Mouse (Mus musculus) embryo, embryonic 10.5 days (tissue): ENCODE measurements at regions not wholly inside any gene's neighbourhood (a gene's known extent, or its start where the extent isn't known, plus 50 kb on each side); places are given as distances from the start of the nearest gene placed in this dataset.

Source experiments
- DNase-seq: peaks from one replicate; pipeline ENCODE4 v3.0.0-alpha.2; 2015; ENCODE audit warnings: low spot score

DNA sequence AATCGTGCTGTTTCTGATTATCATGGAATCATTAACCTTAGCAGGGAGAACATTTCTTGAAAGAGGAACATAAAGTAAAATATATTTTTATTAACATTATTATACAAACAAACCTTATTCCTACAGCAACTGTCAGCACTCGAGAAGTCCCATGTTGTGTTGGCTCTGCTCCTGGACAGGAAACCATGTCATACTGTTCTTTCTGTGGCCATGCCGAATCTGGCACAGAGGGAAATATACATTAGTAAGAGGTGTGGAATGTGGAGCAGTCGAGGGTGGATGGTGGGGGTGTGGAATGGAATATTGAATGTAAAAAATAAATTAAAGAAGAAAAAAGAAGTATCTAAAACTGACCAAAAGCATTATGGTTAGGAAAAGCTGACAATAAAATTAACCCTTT, 342.1 kb upstream of the Pmfbp1 start:
- DNase-seq, result no peak

DNA sequence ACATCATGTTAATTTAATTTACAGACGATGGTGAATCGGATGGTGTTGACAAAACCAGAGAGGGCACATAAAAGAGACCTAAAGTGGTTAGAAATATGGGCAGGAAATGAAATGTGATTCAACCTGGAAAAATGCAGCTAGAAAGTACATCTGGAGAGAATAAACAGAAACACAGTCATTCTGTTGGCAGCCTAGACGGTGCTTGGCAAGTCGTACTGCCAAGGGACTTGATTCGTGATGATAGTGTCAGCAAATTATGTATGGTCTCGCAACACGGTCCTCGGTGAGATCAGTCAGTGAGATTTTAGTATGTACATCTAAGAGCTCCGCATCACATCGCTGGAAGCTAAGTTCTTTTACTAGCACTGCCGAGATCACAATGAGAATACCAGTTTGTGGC, 338.3 kb upstream of the Pmfbp1 start:
- peak; percentile 18 for DNase-seq

DNA sequence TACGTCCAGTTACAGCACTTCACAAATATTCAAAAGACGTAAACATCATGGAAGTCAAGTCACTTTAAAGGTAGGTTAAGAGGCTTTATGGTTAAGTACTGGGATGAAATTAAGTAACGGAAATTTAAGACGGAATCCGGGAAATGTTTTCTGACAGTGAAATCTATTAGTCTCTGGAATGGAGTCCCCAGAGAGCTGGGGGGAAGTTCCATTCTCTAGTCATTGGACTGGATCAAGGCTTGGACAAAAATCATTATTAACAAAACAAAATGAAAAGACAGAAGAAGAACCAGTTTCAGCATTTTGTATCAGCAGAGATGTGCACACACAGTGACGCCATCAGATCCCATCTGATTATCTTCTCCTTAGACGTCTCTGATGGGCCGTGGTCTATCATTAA, 337.8 kb upstream of the Pmfbp1 start:
- DNase-seq, result no peak

DNA sequence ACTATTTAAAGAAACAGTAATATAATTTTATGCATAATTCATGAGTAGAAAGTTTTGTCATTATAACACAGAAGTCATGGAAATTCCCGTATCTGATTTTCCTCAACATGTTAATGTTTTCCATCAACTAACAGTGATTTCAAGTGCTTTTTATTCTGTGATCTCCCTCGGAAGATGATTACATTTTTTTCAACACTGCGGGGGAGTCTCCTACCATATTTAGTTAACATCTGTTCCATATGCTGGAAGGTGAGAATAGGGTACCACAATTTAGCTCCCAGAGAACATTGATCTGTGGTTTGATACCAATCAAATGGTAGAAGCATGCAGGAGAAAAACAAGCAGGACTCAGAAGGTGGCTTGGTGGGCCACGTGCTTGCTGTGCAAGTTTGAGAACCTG, 321.1 kb upstream of the Pmfbp1 start:
- no peak for DNase-seq

DNA sequence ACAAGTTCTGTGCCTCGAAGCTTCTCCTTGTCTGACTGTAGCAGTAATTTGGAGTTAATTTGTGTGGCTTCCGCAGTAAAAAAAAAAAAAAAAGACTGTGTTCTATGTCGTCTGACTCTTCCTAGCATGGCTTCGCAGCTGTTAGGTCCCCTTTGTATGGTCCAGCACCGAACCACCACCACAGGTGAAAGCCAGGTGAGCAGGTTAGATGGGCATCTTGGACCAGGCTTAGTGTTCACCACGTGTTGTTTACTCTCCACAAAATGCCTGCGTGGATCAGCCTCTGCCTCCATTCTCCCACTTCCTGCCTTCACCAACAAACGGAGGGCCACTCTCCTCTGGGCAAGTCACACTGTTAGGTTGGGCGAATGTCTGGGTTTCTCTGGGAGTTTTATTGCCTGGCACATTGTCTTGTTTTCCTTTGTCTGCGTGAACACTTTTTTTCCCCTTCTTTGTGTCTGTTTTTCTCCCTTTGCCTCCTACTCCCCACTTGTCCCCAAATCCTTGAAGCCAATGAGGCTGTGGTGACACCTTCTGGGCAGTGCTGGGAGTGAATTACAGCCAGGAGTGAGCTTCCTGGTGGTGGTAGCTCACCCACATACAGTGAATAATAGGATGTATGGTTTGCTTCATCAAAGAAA, 308.1 kb upstream of the Pmfbp1 start:
- peak; percentile 88 for DNase-seq

DNA sequence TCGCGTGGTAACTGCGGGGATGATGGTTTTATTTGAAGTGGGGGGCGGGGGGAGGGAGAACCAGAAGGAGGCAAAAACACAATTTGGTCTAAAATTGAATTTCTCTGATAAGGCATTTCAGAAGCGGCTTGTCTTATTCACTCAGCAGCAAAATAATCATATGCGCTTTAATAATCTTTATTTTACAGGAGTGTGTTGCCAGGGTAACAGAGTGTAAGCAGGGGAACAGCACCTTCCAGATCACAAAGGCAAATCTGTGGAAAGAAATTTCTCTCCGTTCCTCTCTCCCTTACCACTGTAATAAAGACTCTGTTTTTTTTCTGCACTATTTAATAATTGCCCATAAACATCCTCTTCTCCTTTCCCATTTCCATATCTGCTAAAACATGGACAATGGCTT, 306.2 kb upstream of the Pmfbp1 start:
- DNase-seq, result no peak

GRCm38 (mm10) chr8:109214247-109214646, 279.6 kb upstream of the Pmfbp1 start:
- DNase-seq, result no peak

- DNase-seq, result no peak
Observed at GRCm38 (mm10) chr8:109216318-109216717, 277.5 kb upstream of the Pmfbp1 start.

GRCm38 (mm10) chr8:109217326-109217725, 276.5 kb upstream of the Pmfbp1 start:
- DNase-seq, result no peak

DNA sequence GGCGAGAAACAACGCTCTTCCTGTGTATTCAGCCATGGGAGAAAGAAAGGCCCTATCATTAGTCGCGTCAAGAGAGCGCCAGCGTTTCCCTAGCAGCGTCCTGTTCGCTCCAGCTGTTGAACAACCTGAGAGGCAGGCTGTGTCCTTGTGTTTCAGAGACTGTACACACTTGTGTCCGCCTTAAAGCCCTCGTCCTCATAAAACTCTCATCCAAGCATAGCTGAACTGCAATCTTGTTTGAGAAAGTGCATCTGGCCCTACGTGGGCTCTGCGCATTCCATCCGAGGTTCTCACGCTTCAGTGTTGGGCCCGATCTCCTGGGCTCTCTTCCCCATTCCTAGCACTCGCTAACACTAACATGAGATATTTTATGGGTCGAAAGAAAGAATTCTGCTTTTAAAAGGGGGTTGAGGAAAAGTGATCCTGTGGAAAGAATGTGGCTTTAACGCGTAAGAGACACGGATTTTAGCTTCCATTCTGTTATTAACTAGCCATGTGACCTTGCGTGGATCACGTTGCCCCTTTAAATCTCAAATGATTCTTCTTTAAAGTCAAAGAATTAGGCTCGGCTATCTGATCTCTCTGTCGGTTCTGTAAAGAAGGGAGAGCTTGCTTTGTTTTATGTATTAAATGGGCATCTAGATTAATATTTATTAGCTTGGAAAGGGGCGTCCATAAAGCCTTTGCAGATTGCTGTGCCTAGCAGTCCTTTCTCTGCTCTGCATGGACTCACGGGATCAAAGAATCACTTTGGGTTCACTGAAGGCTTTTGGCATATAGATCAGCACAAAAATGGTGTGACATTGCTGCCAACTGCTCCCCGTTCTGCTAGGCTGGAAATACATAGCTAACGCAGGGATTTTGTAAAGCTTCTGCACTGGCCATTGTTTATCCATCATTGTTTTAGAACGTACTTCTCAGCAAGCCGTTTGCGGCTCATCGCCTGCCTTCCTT, 261.3 kb upstream of the Pmfbp1 start:
- DNase-seq, result peak; percentile 54

DNA sequence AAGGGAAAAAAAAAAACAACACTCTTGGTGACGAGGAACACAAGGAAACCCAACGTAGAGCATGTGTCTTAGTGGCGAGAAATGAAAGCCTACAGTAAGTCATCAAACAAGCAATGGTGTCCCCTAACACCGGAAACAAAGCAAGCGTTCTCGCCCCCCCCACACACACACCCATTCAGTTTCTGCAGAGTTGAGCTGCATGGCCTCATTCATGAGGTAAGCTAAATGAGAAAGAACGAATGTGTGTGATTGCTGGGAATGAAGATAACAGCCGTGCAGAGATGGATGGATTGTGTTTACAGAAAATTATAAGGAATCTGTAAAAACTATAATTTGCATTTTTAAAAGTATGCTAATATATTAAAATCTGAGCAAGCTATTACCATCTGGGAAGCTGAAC, 248.3 kb upstream of the Pmfbp1 start:
- no peak for DNase-seq

DNA sequence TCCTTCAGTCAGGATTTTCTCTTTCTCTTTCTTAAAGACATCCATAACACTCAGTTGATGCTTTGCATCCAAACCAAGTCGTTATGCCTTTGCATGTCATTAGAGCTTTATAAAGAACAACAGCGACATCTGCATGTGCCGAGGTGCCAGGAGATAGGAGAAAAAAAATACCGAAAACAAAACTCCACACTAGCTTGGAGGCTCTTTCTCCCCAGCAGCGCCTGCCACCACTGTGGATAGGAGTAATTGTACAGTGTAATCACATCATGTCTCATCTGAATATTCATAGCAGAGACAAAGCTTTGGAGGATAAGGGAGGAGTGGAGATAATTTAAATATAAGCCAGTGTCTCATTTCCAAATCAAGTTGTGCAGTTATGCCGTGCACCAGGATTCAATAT, 246.0 kb upstream of the Pmfbp1 start:
- DNase-seq, result no peak

GRCm38 (mm10) chr8:109248356-109248755, 245.5 kb upstream of the Pmfbp1 start:
- no peak for DNase-seq

DNA sequence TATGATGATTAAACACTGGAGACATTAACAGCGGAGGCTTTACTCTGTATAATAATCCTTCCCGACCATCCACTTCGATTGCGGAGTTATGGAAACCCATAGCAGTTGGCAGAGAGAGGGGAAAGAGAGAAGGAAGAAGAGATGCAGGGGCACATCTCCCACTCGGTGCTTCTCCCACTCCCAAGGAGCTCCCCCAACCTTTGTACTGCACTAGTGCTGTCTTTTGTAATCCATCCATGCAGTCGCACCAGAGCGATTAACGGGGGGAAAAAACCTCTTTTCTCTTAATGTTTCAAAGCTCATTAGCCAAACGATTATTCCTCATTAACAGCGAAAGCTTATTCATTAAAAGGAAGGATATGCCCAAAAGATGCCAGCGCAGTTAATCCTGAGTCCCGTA, 244.6 kb upstream of the Pmfbp1 start:
- no peak for DNase-seq

- no peak for DNase-seq
Observed at GRCm38 (mm10) chr8:109249691-109250090, 244.1 kb upstream of the Pmfbp1 start.

- DNase-seq, result no peak
Observed at GRCm38 (mm10) chr8:109250551-109250950, 243.3 kb upstream of the Pmfbp1 start.

GRCm38 (mm10) chr8:109251360-109251798, 242.4 kb upstream of the Pmfbp1 start:
- no peak for DNase-seq

DNA sequence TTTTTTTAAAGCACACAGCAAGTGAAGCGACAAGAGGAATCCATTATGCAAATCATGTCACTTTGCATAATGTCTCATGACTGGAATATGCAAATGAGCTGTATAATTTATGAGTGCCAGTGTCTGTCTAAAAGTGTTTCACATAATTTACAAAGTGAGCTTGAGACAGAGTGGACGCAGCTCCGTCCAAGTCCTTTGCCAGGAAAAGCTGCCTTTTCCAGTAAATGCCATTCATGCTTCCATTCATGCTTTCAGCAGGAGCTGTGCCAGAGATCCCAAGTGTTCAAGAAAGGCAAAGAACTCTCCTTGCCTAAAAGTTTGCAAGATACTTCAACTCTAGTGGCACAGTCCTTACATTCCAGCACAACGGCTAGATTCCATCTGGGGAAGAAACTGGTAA, 241.4 kb upstream of the Pmfbp1 start:
- DNase-seq, result no peak

- DNase-seq, result peak; percentile 84
Observed at GRCm38 (mm10) chr8:109279129-109279528, 214.7 kb upstream of the Pmfbp1 start.

DNA sequence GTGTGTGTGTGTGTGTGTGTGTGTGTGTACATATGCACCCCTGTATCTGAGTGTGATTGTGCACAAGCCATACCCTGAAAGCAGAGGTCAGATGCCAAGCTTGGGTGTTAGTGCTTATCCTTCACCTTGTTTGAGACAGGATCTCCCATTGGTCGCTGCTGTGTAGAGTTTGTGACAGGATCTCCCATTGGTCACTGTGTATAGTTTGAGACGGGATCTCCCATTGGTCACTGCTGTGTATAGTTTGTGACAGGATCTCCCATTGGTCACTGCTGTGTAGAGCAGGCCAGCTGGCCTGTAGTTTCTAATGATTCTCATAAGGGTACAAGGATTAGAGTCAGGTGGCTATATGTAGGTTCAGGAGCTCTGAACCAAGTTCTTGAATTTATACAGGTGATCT, 213.3 kb upstream of the Pmfbp1 start:
- peak; percentile 39 for DNase-seq

GRCm38 (mm10) chr8:109281598-109281997, 212.2 kb upstream of the Pmfbp1 start:
- no peak for DNase-seq

- DNase-seq, result no peak
Observed at GRCm38 (mm10) chr8:109310670-109311386, 183.0 kb upstream of the Pmfbp1 start.
